Mouse (Mus musculus) forebrain, embryonic 16.5 days (tissue): Measurements from ENCODE around the gene Oasl1. TPM values are rescaled to one million over a fixed set of nuclear protein-coding genes. Genes with fewer than 3 reads are reported as not detected.

ENCODE experiments used
- ATAC-seq: fragments of 200-750 bp; cut with Nextera tagmentation; 2 replicates; pipeline ENCODE4 v1.8.0; 2017; ENCODE audit warnings: mild to moderate bottlenecking, moderate library complexity
- H3K27ac ChIP-seq: fragments of 300-500 bp; sonication (generic); 2 replicates; pipeline ENCODE4 v1.5.1; 2014; ENCODE audit warnings: low read length, control low read depth
- H3K27me3 ChIP-seq: fragments of 300-500 bp; sonication (generic); replicated peaks from 2 replicates; pipeline ENCODE4 v1.6.1; 2014; ENCODE audit warnings: low read length; ENCODE audit not compliant: control insufficient read depth, insufficient read depth
- H3K36me3 ChIP-seq: fragments of 300-500 bp; sonication (generic); 2 replicates; pipeline ENCODE4 v1.6.1; 2014; ENCODE audit not compliant: control insufficient read depth, insufficient read depth
- H3K4me1 ChIP-seq: fragments of 300-500 bp; sonication (generic); replicated peaks from 2 replicates; pipeline ENCODE4 v1.6.1; 2014; ENCODE audit warnings: low read length; ENCODE audit not compliant: control insufficient read depth, insufficient read depth
- H3K4me2 ChIP-seq: fragments of 300-500 bp; sonication (generic); 2 replicates; pipeline ENCODE4 v1.6.1; 2014; ENCODE audit warnings: mild to moderate bottlenecking, low read length, control low read depth
- H3K4me3 ChIP-seq: fragments of 300-500 bp; sonication (generic); replicated peaks from 2 replicates; pipeline ENCODE4 v1.5.1; 2014; ENCODE audit warnings: mild to moderate bottlenecking, low read length, control low read depth
- H3K9ac ChIP-seq: fragments of 300-500 bp; sonication (generic); replicated peaks from 2 replicates; pipeline ENCODE4 v1.6.1; 2014; ENCODE audit warnings: low read depth, low read length, control low read depth
- H3K9me3 ChIP-seq: fragments of 300-500 bp; sonication (generic); 2 replicates; pipeline ENCODE4 v1.6.1; 2016; ENCODE audit warnings: low read length; ENCODE audit not compliant: control insufficient read depth
- WGBS: fragments of 180-500 bp; shearing (Covaris S2); extraction: QIAGEN DNeasy Blood & Tissue Kit; methylation state at CpG from one replicate; pipeline ENCODE4 v1.1.7; 2014; 5-methylcytosine and 5-hydroxymethylcytosine counted together
- polyA plus RNA-seq: library from polyadenylated mRNA; unstranded; fragments of >200 nt; fragmentation: Nextera tagmentation; extraction: Ambion mirVana; gene quantifications from 2 replicates; pipeline ENCODE4 v1.2.1, GENCODE M21; 2015

Oasl1 gene
- polyA plus RNA-seq, 1 experiment from 2014 or later = 0.41 TPM

DNA sequence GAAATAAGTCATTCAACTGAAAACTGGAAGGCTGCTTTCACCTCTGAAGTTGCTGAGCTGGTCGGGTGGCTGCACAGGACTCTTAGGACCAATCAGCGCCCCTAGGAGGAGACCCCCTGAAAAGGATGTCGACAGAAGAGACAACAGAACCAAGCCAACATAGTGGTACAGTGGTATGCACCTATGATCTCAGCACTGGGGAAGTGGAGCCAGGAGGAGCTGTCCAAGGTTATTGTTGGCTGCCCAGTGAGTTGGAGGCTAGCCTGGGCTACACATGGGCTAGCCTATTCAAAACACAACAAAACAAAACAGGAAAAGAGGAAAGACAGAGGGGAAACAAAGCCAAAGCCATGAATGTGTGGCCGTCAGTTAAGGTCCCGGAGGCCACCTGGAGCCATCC lies 35.0 kb downstream of the Oasl1 start:
- no peak for ATAC-seq
- Histone ChIP-seq H3K9me3 (peaks cover 4% of the 10 kb centered on the region; the same call in 1 of the 2 replicates), H3K4me1 (no peaks in the 10 kb centered on the region), H3K4me3 (no peak overlapping the region), H3K27ac (no peak overlapping the region), H3K4me2 (no peak overlapping the region), H3K27me3 (no peaks in the 10 kb centered on the region), H3K9ac (no peak overlapping the region), H3K36me3 (no peaks in the 10 kb centered on the region)
- 84% methylated on average over 5 of the region's 5 CpGs for WGBS

DNA sequence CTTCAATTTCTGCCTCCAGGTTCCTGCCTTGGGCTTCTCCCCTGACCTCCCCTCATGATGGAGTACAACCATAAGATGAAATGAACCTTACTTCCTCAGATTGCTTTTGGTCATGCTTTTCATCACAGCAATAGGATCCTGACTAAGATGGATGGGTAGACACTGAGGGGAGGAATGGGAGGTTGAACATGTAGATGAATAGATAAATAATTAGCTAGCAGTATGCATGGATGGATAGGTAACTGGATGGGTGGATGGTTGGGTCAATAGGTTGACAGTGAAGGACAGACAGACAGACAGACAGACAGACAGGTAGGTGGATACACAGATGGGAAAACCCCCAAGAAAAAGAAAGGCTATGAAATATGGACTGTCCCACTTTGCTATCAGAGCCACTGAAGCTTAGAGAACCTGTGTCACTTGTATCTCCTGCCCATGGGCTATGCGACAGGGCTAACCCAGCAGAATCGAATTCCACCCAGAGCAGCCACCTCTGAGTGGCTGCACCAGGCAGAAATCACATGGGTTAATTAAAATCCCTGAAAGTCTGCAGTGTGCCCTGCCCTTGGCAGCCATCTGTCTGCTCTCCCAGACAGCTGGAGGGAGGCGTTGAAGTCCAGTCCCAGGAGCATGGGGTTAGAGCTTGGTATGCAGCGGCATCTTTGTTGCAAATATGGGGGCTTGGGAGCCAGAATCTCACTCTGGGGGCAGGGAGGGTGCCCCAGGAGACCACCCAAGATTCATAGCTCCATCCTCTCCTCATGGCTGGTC lies 38.7 kb downstream of the Oasl1 start:
- Histone ChIP-seq H3K4me3 (no peak overlapping the region), H3K27me3 (no peaks in the 10 kb centered on the region), H3K9me3 (peaks cover 4% of the 10 kb centered on the region; the same call in 1 of the 2 replicates), H3K27ac (no peak overlapping the region), H3K4me2 (no peak overlapping the region), H3K36me3 (no peaks in the 10 kb centered on the region), H3K4me1 (no peaks in the 10 kb centered on the region), H3K9ac (no peak overlapping the region)
- ATAC-seq = no peak
- WGBS = 70% methylated on average over 4 of the region's 4 CpGs

DNA sequence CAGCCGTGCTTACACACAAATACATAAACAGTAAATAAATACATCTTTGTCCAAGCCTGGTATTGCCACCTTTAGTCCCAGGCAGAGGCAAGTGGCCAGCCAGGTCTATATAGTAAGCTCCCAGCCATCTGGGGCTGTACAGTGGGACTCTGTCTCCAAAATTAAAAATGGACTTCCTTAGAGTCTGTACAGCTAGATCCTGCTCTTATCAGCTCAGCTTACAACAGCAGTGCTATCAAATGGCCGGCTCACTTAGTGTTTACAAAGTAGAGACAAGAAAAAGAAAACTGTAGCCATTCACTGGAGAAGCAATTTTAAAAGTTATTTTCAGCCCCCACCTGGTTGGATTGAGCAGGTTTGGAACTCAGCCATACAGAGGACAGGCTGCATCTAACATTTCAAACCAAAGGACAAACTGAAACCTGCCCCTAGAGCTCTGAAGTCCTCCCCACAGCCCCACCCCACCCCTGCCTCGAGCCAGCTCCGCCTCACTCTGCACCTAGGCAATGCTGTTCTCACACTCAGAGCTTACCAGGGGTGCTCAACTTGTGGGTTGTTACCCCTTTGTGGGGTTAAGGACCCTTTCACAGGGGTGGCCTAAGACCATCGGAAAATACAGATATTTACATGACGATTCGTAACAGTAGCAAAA lies 41.4 kb downstream of the Oasl1 start:
- Histone ChIP-seq H3K36me3 (no peaks in the 10 kb centered on the region), H3K4me1 (no peaks in the 10 kb centered on the region), H3K27ac (no peak overlapping the region), H3K4me3 (no peak overlapping the region), H3K27me3 (0 out of 2 replicates have a peak, but pooled peaks cover 2% of the 10 kb centered on the region), H3K9ac (no peak overlapping the region), H3K9me3 (no peaks in the 10 kb centered on the region), H3K4me2 (no peak overlapping the region)
- 72% methylated on average over 7 of the region's 7 CpGs for WGBS
- ATAC-seq = no peak

DNA sequence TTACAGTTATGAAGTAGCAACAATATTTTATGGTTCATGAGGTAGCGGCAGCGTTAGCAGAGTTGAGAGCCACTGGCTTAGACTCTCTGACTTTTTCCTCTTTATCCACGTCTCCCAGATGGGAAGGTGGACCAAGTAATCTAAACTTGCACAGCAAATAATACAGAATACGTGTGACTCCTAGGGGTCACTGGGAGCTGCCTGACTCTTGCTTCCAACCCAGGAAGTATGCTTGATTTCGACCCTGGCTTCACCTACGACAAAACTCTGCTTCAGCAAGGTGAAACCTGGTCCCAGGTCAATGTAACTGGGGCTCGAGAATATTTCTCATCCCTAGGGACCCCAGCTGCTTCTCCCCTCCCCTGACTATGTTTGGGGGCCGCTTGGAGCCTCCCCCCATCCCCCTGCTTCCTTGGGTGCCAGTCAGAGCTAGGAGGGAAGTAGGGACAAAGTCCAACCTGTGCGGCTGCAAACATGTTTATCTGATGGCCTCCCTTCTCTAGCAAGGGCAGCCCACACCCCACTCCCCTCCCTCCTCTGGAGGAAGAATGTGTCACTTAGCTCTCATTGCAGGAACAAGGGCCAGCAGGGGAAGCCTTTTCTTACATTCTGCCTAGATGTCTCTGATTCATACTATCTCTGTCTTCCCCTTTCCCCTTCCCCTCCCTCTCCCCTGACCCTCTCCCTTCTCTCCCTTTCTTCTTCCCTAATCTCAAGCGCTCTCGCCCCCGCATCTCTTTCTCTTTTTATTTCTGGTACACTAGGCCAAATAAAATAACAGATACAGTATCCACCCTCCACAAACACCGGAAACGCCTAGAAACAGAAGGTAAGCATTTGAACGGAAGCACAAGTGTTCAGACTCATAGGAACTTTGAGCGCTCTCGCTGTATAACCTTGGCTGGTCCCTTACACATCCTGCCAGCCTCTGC lies 42.2 kb downstream of the Oasl1 start:
- H3K4me3 ChIP-seq = no peak overlapping the region
- ATAC-seq = no peak
- H3K27me3 ChIP-seq = 0 out of 2 replicates have a peak, but pooled peaks cover 2% of the 10 kb centered on the region
- H3K9me3 ChIP-seq = no peaks in the 10 kb centered on the region
- H3K4me1 ChIP-seq = no peaks in the 10 kb centered on the region
- no peak overlapping the region for H3K4me2 ChIP-seq
- H3K27ac ChIP-seq = no peak overlapping the region
- no peaks in the 10 kb centered on the region for H3K36me3 ChIP-seq
- WGBS = 70% methylated on average over 17 of the region's 17 CpGs
- no peak overlapping the region for H3K9ac ChIP-seq

DNA sequence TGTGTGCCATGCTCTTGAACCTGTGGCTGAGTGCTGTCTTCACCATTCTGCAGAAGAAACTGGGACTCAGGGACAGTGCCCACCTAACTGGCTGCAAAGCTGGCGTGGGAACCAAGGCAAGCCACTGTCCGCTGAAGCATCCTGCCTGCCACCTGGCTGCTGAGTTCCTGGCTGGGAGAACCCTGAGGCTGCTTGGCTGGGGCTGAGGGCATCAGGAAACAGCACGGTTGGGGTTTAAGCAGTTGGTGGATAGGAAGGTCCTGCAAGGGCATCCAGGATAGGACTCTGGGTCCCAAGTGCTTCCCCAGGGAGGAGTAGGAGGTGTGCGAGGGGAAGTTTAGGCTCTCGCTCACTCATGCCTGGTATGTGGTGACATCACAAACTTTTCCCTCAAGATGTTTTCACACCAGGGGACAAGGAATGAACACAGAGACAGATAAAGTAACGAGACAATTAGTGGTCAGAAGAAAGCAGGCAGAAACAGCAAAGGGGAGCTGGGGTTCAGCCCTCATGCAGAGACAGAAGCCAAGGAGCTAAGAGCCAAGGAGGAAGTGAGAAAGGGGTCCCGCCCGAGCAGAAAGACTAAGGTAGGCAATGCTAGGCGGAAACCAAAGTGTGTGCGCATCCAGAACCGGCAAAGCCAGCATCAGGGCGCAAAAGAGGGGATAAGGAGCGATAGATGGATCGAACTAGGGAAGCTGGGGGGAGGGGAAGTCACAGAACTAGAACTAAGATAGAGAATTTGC lies 44.7 kb downstream of the Oasl1 start:
- H3K36me3 ChIP-seq = no peaks in the 10 kb centered on the region
- H3K9me3 ChIP-seq = no peaks in the 10 kb centered on the region
- no peak overlapping the region for H3K4me3 ChIP-seq
- no peak overlapping the region for H3K27ac ChIP-seq
- 46% methylated on average over 14 of the region's 14 CpGs for WGBS
- no peaks in the 10 kb centered on the region for H3K4me1 ChIP-seq
- 0 out of 2 replicates have a peak, but pooled peaks cover 2% of the 10 kb centered on the region for H3K27me3 ChIP-seq
- H3K4me2 ChIP-seq = no peak overlapping the region
- H3K9ac ChIP-seq = no peak overlapping the region
- no peak for ATAC-seq

DNA sequence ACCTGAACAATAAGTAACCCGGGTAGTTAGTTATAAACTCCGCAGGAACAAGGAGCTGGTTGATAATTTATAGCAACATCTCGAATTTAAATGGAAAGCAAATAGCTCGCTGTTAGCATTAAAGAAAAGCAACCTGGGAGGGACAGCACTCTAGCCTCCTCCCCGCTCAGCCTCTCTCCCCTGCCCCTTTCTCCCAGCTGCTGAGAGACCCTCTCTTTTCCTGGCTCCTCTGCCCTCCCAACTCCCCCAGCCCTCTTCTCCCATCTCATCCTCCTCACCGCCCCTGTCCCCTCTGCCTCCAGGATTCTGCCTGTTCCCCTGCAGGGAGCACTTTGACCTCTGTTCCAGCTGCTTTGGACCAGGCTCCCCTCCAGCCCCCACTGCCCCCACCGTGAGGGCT lies 45.6 kb downstream of the Oasl1 start:
- H3K4me3 ChIP-seq = no peak overlapping the region
- 11% methylated on average over 7 of the region's 7 CpGs for WGBS
- no peak for ATAC-seq
- H3K9me3 ChIP-seq = no peaks in the 10 kb centered on the region
- no peaks in the 10 kb centered on the region for H3K4me1 ChIP-seq
- no peak overlapping the region for H3K4me2 ChIP-seq
- H3K9ac ChIP-seq = no peak overlapping the region
- 0 out of 2 replicates have a peak, but pooled peaks cover 2% of the 10 kb centered on the region for H3K27me3 ChIP-seq
- no peaks in the 10 kb centered on the region for H3K36me3 ChIP-seq
- H3K27ac ChIP-seq = no peak overlapping the region

DNA sequence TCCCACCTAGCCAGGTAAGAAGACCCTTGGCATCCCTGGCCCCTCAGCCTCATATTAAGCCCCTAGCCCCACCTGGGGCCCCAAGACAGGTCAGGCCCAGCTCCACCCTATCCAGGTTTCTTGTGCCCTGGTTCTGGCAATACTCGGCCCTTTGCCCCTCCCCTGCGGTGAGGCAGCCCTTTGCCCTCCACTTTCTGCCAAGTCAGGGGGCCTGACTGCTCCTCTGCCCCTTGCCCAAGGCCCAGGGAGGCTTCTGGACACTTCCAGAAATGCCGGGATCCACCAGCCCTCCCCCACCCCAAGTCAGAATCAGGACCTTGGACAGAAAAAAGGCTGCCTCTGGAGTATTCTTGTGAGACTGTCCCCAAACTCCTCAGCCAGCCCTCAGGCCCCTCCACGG lies 46.0 kb downstream of the Oasl1 start:
- H3K4me3 ChIP-seq = no peak overlapping the region

DNA sequence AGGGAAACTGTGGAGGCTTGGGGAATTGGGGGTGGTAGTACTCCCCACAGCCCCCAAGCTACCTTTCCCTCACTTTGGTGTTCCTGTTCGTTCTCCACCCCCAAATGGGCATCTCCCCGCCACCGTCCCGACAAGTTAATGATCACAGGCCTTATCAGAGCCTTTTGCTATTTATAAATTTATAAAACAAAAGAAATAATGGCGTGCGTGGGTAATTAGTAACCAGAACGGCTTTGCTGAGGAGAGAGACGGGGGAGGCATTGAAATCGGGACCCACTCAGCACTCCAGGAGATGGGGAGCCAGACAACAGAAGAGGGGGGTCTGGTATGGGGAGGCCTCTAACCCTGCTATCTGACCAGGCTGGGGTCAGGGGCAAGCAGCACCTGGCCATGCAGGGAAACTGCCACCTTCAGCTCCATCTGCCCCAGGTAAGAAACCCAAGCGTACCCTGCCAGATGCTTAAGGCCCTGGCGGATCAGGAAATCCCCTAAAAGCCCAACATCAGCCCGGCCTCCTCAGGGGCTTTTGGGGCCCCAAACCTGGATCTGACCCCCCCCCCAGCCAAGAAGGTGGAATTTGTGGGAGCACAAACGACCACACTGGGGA lies 46.7 kb downstream of the Oasl1 start:
- no peak overlapping the region for H3K9ac ChIP-seq
- H3K27me3 ChIP-seq = 0 out of 2 replicates have a peak, but pooled peaks cover 2% of the 10 kb centered on the region
- H3K27ac ChIP-seq = no peak overlapping the region
- H3K9me3 ChIP-seq = no peaks in the 10 kb centered on the region
- WGBS = 39% methylated on average over 13 of the region's 13 CpGs
- H3K4me1 ChIP-seq = no peaks in the 10 kb centered on the region
- H3K4me2 ChIP-seq = no peak overlapping the region
- no peak for ATAC-seq
- no peaks in the 10 kb centered on the region for H3K36me3 ChIP-seq
- H3K4me3 ChIP-seq = no peak overlapping the region

More for the DNA sequence above, 46.0 kb downstream of the Oasl1 start:
- Histone ChIP-seq H3K27ac (no peak overlapping the region), H3K4me2 (no peak overlapping the region), H3K36me3 (no peaks in the 10 kb centered on the region), H3K27me3 (0 out of 2 replicates have a peak, but pooled peaks cover 2% of the 10 kb centered on the region), H3K4me1 (no peaks in the 10 kb centered on the region), H3K9me3 (no peaks in the 10 kb centered on the region), H3K9ac (no peak overlapping the region)
- WGBS = 28% methylated on average over 4 of the region's 4 CpGs
- ATAC-seq = no peak
